Mouse (Mus musculus): ENCODE measurements at regions not wholly inside any gene's neighbourhood (a gene's known extent, or its start where the extent isn't known, plus 50 kb on each side); places are given as distances from the start of the nearest gene placed in this dataset.

DNA sequence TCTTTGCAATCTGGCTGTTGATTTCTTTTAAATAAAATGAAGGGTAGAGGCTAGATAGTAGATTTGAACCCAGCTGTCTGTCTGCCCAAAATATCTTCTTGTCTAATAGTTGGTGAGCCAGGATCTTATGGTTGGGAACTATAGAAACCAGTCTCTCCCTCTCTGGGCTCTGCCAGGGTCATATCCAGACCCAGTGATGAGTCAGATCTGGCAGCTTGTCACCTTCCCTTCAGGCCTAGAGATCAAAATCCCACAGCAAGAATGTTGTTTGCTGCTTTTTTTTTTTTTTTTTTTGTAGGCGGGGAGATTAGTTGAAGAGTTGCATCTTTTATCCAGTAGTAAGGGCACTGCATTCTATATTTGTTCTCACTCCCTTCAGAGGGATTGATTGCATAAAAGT lies 74.0 kb upstream of the Egr2 start:
- H3K27me3 ChIP-seq (ENCODE audit: insufficient read depth, low read length) = no peaks in the 10 kb centered on the region
- H3K9ac ChIP-seq = no peak overlapping the region
- no peaks in the 10 kb centered on the region for H3K9me3 ChIP-seq (ENCODE audit: low read depth, low read length)
- WGBS = 42% methylated on average over 1 of the region's 1 CpGs
- no peaks in the 10 kb centered on the region for H3K4me1 ChIP-seq (ENCODE audit: insufficient read depth)
- DNase-seq (peak; percentile 22), ATAC-seq (ENCODE audit: insufficient read depth) (no peak; the same call in 1 of the 2 replicates)
- H3K27ac ChIP-seq (ENCODE audit: low read depth) = no peak overlapping the region
- no peak overlapping the region for H3K4me3 ChIP-seq (ENCODE audit: low read depth, low read length)
- H3K4me2 ChIP-seq = no peak overlapping the region
- H3K36me3 ChIP-seq (ENCODE audit: insufficient read depth) = no peaks in the 10 kb centered on the region
- TF ChIP-seq CTCF (IDR thresholded peaks at IDR 0.05; ENCODE audit: low read depth) = no peak

DNA sequence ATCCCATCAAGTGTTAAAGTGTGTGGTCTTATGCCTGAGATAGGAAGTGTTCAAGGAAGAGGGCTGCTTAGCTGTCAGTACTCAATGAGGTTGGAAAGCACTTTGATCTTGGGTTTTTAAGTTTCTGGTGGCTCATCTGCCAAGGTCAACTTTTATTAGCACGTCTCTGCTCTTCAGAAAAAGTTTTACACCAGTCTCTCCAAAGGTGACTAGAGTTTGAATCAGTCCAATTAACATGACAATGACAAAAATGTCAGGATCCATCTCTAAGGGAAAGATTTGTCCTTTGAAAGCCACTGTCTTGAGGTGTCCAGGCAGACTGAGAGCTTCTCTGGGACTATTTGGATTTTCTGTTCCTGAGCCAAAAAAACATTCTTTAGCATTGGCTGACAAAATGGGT lies 73.4 kb upstream of the Egr2 start:
- DNase-seq (peak; percentile 50), ATAC-seq (ENCODE audit: insufficient read depth) (no peak)

DNA sequence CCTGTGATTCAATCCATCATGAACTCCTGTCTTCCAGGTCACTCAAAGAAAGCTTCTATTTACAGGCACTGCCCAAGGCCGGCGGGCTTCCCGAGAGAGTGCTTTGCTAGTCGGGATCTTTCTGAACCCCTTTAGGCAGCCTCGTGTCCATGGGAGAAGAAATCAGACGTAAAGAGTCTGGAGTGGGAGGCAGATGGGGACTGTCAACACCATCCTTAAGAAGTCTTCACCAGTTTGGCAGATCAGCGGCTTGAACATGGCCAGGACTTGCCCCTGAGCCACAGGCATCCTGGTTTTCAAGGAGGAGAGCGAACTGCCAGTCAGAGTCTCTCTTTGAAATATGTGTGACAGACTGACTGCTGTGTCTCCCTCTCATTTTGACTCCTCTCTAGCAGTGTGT lies 66.6 kb upstream of the Egr2 start:
- Histone ChIP-seq H3K27ac (ENCODE audit: low read depth) (no peak overlapping the region), H3K9me3 (ENCODE audit: low read depth, low read length) (no peaks in the 10 kb centered on the region), H3K9ac (no peak overlapping the region), H3K27me3 (ENCODE audit: insufficient read depth, low read length) (no peaks in the 10 kb centered on the region), H3K4me3 (ENCODE audit: low read depth, low read length) (no peak overlapping the region), H3K36me3 (ENCODE audit: insufficient read depth) (no peaks in the 10 kb centered on the region), H3K4me1 (ENCODE audit: insufficient read depth) (no peaks in the 10 kb centered on the region), H3K4me2 (no peak overlapping the region)
- no peak for TF ChIP-seq CTCF (IDR thresholded peaks at IDR 0.05; ENCODE audit: low read depth)
- ATAC-seq (ENCODE audit: insufficient read depth) = no peak
- WGBS = 38% methylated on average over 8 of the region's 8 CpGs
- DNase-seq = no peak

More for the DNA sequence above, 73.4 kb upstream of the Egr2 start:
- Histone ChIP-seq H3K27me3 (ENCODE audit: insufficient read depth, low read length) (no peaks in the 10 kb centered on the region), H3K4me2 (no peak overlapping the region), H3K9me3 (ENCODE audit: low read depth, low read length) (no peaks in the 10 kb centered on the region), H3K9ac (no peak overlapping the region), H3K27ac (ENCODE audit: low read depth) (no peak overlapping the region), H3K4me1 (ENCODE audit: insufficient read depth) (no peaks in the 10 kb centered on the region), H3K4me3 (ENCODE audit: low read depth, low read length) (no peak overlapping the region), H3K36me3 (ENCODE audit: insufficient read depth) (no peaks in the 10 kb centered on the region)
- 30% methylated on average over 1 of the region's 1 CpGs for WGBS
- no peak for TF ChIP-seq CTCF (IDR thresholded peaks at IDR 0.05; ENCODE audit: low read depth)

DNA sequence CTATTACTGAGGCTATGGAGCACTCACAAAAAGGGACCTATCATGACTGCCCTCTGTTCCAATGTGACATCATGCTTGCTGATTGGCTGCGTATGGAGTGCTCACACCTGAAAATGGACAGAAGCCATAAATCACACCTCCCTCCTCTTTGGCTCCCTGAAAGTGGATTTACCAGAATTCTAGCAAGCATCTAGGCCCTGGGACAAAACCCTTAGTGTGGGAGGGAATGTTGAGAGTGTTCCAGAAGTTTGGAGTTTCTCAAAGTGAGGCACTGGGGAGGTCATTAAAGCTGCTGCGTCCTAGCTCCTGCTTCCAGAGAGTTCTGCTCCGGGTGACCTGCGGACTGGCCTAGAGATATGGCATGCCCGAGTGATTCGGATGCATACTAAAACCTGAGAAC lies 62.3 kb upstream of the Egr2 start:
- no peak overlapping the region for H3K4me2 ChIP-seq
- no peaks in the 10 kb centered on the region for H3K27me3 ChIP-seq (ENCODE audit: insufficient read depth, low read length)
- H3K36me3 ChIP-seq (ENCODE audit: insufficient read depth) = no peaks in the 10 kb centered on the region
- H3K4me1 ChIP-seq (ENCODE audit: insufficient read depth) = no peaks in the 10 kb centered on the region
- no peak overlapping the region for H3K9ac ChIP-seq
- 87% methylated on average over 6 of the region's 6 CpGs for WGBS
- H3K4me3 ChIP-seq (ENCODE audit: low read depth, low read length) = no peak overlapping the region
- DNase-seq = no peak
- TF ChIP-seq CTCF (IDR thresholded peaks at IDR 0.05; ENCODE audit: low read depth) = no peak
- H3K27ac ChIP-seq (ENCODE audit: low read depth) = no peak overlapping the region
- no peaks in the 10 kb centered on the region for H3K9me3 ChIP-seq (ENCODE audit: low read depth, low read length)
- no peak for ATAC-seq (ENCODE audit: insufficient read depth)

DNA sequence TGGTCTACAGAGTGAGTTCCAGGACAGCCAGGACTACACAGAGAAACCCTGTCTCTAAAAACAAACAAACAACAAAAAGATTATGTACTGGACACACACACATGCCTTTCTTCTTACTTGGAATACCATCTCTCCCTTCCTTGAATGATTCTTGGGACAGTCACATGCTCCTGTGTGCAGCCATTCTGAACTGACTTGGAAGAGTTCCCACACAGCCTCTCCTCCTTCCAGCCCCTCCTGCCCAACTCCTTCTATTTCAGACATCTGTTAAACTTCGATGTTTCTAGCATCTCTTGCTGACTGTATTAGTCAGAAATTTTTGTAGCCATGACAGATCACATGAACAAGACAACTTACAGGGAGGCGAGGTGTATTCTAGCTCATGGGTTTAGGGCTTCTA lies 60.9 kb upstream of the Egr2 start:
- DNase-seq (peak; percentile 39), ATAC-seq (ENCODE audit: insufficient read depth) (no peak)
- H3K27ac ChIP-seq (ENCODE audit: low read depth) = no peak overlapping the region
- 61% methylated on average over 2 of the region's 2 CpGs for WGBS
- no peaks in the 10 kb centered on the region for H3K4me1 ChIP-seq (ENCODE audit: insufficient read depth)
- no peak for TF ChIP-seq CTCF (IDR thresholded peaks at IDR 0.05; ENCODE audit: low read depth)
- no peak overlapping the region for H3K4me2 ChIP-seq
- H3K9ac ChIP-seq = no peak overlapping the region
- no peaks in the 10 kb centered on the region for H3K9me3 ChIP-seq (ENCODE audit: low read depth, low read length)
- H3K36me3 ChIP-seq (ENCODE audit: insufficient read depth) = no peaks in the 10 kb centered on the region
- no peak overlapping the region for H3K4me3 ChIP-seq (ENCODE audit: low read depth, low read length)
- H3K27me3 ChIP-seq (ENCODE audit: insufficient read depth, low read length) = no peaks in the 10 kb centered on the region

DNA sequence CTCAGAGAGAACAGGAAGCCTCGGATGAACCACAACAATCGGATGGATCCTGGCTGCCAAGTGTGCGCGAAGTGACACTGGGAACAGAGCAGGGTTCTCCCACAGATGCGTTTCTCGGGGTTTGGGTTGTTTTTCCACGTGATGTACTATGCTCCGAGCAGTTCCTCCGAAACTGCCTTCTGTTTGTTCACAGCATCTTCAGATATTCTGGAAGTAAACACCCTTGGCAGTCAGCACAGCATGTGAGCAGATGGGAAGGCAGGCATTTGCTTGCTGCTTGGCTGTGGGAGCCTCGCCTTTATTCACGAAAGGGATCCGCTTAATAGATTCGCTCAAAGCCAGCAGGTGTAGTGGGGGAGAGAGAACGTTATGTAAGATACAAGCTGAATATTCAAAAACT lies 53.0 kb upstream of the Egr2 start:
- ATAC-seq (ENCODE audit: insufficient read depth) (no peak), DNase-seq (no peak)
- TF ChIP-seq CTCF (IDR thresholded peaks at IDR 0.05; ENCODE audit: low read depth) = no peak
- no peak overlapping the region for H3K4me2 ChIP-seq
- H3K27ac ChIP-seq (ENCODE audit: low read depth) = no peak overlapping the region
- H3K9me3 ChIP-seq (ENCODE audit: low read depth, low read length) = no peaks in the 10 kb centered on the region; the same call in 1 of the 2 replicates
- H3K4me1 ChIP-seq (ENCODE audit: insufficient read depth) = no peaks in the 10 kb centered on the region
- no peak overlapping the region for H3K9ac ChIP-seq
- H3K27me3 ChIP-seq (ENCODE audit: insufficient read depth, low read length) = no peaks in the 10 kb centered on the region
- no peak overlapping the region for H3K4me3 ChIP-seq (ENCODE audit: low read depth, low read length)
- H3K36me3 ChIP-seq (ENCODE audit: insufficient read depth) = no peaks in the 10 kb centered on the region
- 53% methylated on average over 14 of the region's 14 CpGs for WGBS

DNA sequence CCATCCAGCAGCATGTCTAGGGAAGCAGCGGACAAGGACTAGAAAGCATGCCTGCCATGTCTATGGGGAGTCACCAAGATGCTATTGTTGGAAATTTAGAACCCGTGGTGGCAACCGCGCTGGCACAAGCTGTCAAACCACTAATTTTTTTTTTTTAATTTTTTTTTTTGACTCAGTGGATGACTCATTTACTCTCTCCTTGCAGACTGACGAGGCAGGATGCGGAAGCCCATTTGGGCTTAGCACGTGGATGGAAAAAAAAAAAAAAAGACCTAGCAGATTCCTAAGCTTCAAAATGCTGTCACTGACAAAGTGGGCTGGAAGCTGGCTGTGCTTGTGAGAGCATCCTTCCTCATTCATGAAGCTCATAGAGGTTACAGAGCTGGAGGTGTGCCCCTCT lies 51.9 kb upstream of the Egr2 start:
- WGBS = 71% methylated on average over 7 of the region's 7 CpGs

More for the DNA sequence above, 51.9 kb upstream of the Egr2 start:
- Histone ChIP-seq H3K27me3 (ENCODE audit: insufficient read depth, low read length) (no peaks in the 10 kb centered on the region), H3K4me3 (ENCODE audit: low read depth, low read length) (no peak overlapping the region), H3K4me1 (ENCODE audit: insufficient read depth) (no peaks in the 10 kb centered on the region), H3K27ac (ENCODE audit: low read depth) (no peak overlapping the region), H3K36me3 (ENCODE audit: insufficient read depth) (no peaks in the 10 kb centered on the region), H3K9ac (no peak overlapping the region), H3K9me3 (ENCODE audit: low read depth, low read length) (no peaks in the 10 kb centered on the region; the same call in 1 of the 2 replicates), H3K4me2 (no peak overlapping the region)
- ATAC-seq (ENCODE audit: insufficient read depth) (no peak), DNase-seq (no peak)
- TF ChIP-seq CTCF (IDR thresholded peaks at IDR 0.05; ENCODE audit: low read depth) = no peak
